Mouse (Mus musculus): Measurements from ENCODE around the gene Ndufs8.

Gene Ndufs8

GRCm38 (mm10) chr19:3862713-3863112, 49.9 kb downstream of the Ndufs8 start:
- no peak for DNase-seq (ENCODE audit: low read depth in 1 of 2, low spot score in 2 of 2)
